Mouse (Mus musculus): ENCODE data around the gene Grhl1.

DNA sequence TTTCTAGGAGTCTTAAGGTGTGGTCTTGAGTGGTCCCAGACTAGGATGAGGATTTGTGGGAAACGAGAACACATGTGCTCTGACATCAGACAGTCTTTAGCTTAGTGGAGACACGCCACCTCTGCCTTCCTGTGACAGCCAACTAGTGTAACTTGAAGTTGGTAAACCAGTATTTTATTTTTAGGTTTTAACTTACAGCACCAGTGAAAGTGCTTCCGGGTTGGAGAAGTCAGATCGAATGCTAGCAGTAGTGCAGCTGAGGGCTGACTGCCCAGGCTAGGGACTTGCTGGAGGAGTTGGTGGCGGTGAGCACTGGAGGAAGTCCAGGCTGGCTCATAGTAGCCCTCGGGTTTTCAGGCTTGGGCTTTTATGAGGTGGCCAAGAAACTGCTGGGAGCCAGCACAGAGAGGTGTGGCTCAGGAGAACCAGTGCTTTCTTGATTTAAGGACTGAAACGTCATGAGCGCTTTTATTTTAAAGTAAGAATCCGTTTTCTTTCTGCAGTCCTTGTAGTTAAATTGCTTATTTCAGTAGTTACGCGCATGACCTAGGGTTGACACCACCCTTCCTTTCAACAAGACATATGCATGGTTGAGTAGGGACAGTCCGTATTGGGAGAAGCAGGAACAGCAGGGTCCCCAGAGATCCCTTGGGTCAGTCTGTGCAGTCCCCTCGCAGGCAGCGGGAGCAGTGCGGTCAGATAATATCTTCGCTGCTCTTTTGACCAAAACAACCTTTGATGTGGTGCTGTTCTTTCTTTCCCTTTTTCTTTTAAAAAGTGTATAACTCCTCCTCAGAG is 82.2 kb downstream of the Grhl1 start:
- TF ChIP-seq POLR2A (IDR thresholded peaks at IDR 0.05; ENCODE audit: extremely low read depth, insufficient read depth, low read length) (no peak), CTCF (IDR thresholded peaks at IDR 0.05; ENCODE audit: extremely low read depth, insufficient read depth, low read length) (no peak)
